Comparison of ENCODE assay signal across 16 mouse cellular contexts in the genomic region with DNA sequence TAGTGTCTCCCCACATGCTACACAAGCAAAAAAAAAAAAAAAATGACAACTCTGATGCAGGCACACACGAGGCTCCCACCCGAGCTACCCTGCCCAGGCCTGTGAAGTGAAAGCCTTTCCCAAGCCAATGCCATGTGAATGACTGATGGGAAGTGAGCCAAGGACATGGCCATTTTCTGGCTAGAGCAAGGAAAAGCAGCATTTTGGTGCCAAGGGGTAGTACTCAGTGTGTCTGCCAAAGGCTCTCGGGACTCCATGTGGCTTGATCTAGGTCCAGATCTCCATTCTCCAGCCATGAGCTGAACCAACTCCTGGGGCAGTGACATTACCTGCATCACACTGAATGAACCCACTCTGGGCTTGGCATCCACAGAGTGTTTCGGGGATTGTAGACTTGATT. TPM values are rescaled to one million over a fixed set of nuclear protein-coding genes. Genes with fewer than 3 reads are reported as not detected.
DNase-seq lines count a peak whose midpoint lies in the region; ATAC-seq and TF ChIP-seq lines count a peak whose summit lies in the region.
"Had no signal": no experiment of that assay in that cellular context is flagged by ENCODE, and none has a peak within 500 bp of the region (broad histone marks: within the 10 kb centered on the region; RNA-seq: fewer than 3 reads in every experiment).

No protein-coding gene starts in this region.

- WGBS in hindbrain, postnatal 0 days, result 39% methylated on average over 4 of the region's 4 CpGs
- 85% methylated on average over 4 of the region's 4 CpGs for whole genome bisulfite sequencing in hindbrain, embryonic 11.5 days

- H3K4me3 ChIP-seq in hindbrain, postnatal 0 days (ENCODE audit: low read length), result no peak overlapping the region
- no peak overlapping the region for H3K4me3 ChIP-seq in hindbrain, embryonic 11.5 days (ENCODE audit: low read depth, low read length)
- H3K4me3 ChIP-seq: embryonic facial prominence, embryonic 12.5 days; limb, embryonic 12.5 days had no signal

- H3K36me3 ChIP-seq in hindbrain, postnatal 0 days (ENCODE audit: insufficient read depth, low read length), result no peaks in the 10 kb centered on the region
- no peaks in the 10 kb centered on the region for H3K36me3 ChIP-seq in hindbrain, embryonic 11.5 days (ENCODE audit: control insufficient read depth, insufficient read depth, low read length)
- H3K36me3 ChIP-seq: embryonic facial prominence, embryonic 12.5 days; limb, embryonic 12.5 days had no signal

- no peak overlapping the region for H3K9ac ChIP-seq in hindbrain, postnatal 0 days (replicated peaks; ENCODE audit: low read length)
- no peak overlapping the region for H3K9ac ChIP-seq in hindbrain, embryonic 11.5 days (ENCODE audit: low read depth, low read length)
- H3K9ac ChIP-seq: embryonic facial prominence, embryonic 12.5 days; limb, embryonic 12.5 days had no signal

- H3K27me3 ChIP-seq in hindbrain, postnatal 0 days (ENCODE audit: insufficient read depth, low read length), result no peaks in the 10 kb centered on the region
- no peaks in the 10 kb centered on the region for H3K27me3 ChIP-seq in hindbrain, embryonic 11.5 days (ENCODE audit: control insufficient read depth, insufficient read depth, low read length)
- H3K27me3 ChIP-seq: embryonic facial prominence, embryonic 12.5 days; limb, embryonic 12.5 days had no signal

- peak; percentile 54 for ATAC-seq in hindbrain, postnatal 0 days
- ATAC-seq in hindbrain, embryonic 11.5 days (ENCODE audit: low FRiP score), result no peak

- no peaks in the 10 kb centered on the region for H3K9me3 ChIP-seq in hindbrain, postnatal 0 days (ENCODE audit: low read length)
- H3K9me3 ChIP-seq in hindbrain, embryonic 11.5 days (ENCODE audit: control insufficient read depth, low read length), result no peaks in the 10 kb centered on the region
- H3K9me3 ChIP-seq: embryonic facial prominence, embryonic 12.5 days; limb, embryonic 12.5 days had no signal

- no peaks in the 10 kb centered on the region; the same call in 1 of the 2 replicates for H3K4me1 ChIP-seq in hindbrain, postnatal 0 days (ENCODE audit: insufficient read depth, low read length)
- no peaks in the 10 kb centered on the region for H3K4me1 ChIP-seq in hindbrain, embryonic 11.5 days (replicated peaks; ENCODE audit: control insufficient read depth, insufficient read depth, low read length)

- DNase-seq in adrenal gland, adult 2 months, result peak; percentile 74
- DNase-seq in adrenal gland, postnatal 4 days (ENCODE audit: low spot score in 2 of 2), result no peak
- DNase-seq in hindbrain, postnatal 0 days (ENCODE audit: low spot score), result peak; percentile 82
- DNase-seq in hindbrain, embryonic 11.5 days (ENCODE audit: low spot score), result no peak
- DNase-seq in adrenal gland, postnatal 36 days, result peak; percentile 47 to 71
- peak; percentile 78 to 91 for DNase-seq in cerebellum, postnatal 14 days
- DNase-seq in lung, postnatal 4 days, result no peak
- no peak for DNase-seq in thymus, postnatal 25 days
- DNase-seq: kidney, postnatal 14 days; lung, adult 18-20 months had no signal

- H3K4me2 ChIP-seq in hindbrain, postnatal 0 days (ENCODE audit: low read depth, low read length), result no peak overlapping the region
- no peak overlapping the region for H3K4me2 ChIP-seq in hindbrain, embryonic 11.5 days (replicated peaks; ENCODE audit: low read depth, low read length)
- H3K4me2 ChIP-seq: embryonic facial prominence, embryonic 12.5 days; limb, embryonic 12.5 days had no signal

- TF ChIP-seq CTCF in hindbrain, postnatal 0 days (IDR thresholded peaks at IDR 0.05; ENCODE audit: low read depth), result no peak

- no peak overlapping the region for H3K27ac ChIP-seq in hindbrain, postnatal 0 days
- H3K27ac ChIP-seq in hindbrain, embryonic 11.5 days (ENCODE audit: low read depth, low read length), result no peak overlapping the region
- H3K27ac ChIP-seq: embryonic facial prominence, embryonic 12.5 days; limb, embryonic 12.5 days; stomach, postnatal 0 days had no signal

RNA-seq across cellular contexts. Expression of gene Opalin, which starts 40.4 kb away (rescaled TPM):
- not detected for total RNA-seq in adrenal gland, adult 2 months (2021)
- polyA plus RNA-seq in adrenal gland, adult 2 months (2012; rRNA removed), result not detected in 2 replicates
- total RNA-seq in adrenal gland, postnatal 4 days (2021), result not detected
- not detected in 2 replicates for total RNA-seq in hindbrain, postnatal 0 days (2014; rRNA removed)
- not detected in 2 replicates for polyA plus RNA-seq in hindbrain, postnatal 0 days (2015; fragmentation: Nextera tagmentation; extraction: Ambion mirVana)
- polyA plus RNA-seq in hindbrain, embryonic 11.5 days (2014; fragmentation: Nextera tagmentation; extraction: Ambion mirVana), result not detected in 2 replicates
- total RNA-seq in adrenal gland, postnatal 36 days (2021), result not detected
- total RNA-seq: granulocyte monocyte progenitor cell, adult 5-6 weeks; megakaryocyte, adult 5-6 weeks had no signal
- polyA plus RNA-seq: embryonic facial prominence, embryonic 12.5 days; heart, embryonic 16.5 days; limb, embryonic 12.5 days; stomach, postnatal 0 days had no signal

Comparison
In these comparisons a context has a peak if more than half of its experiments do, and no peak if none do; other contexts are left out.
1. DNase-seq: peak in adrenal gland, adult 2 months (single experiment), hindbrain, postnatal 0 days (single experiment), adrenal gland, postnatal 36 days (2 of 2) and cerebellum, postnatal 14 days (2 of 2); none in adrenal gland, postnatal 4 days (0 of 2), hindbrain, embryonic 11.5 days (single experiment), lung, postnatal 4 days (0 of 2) and thymus, postnatal 25 days (single experiment).